Mouse (Mus musculus) frontal cortex, postnatal 36 days (tissue): Measurements from ENCODE around the gene Slc24a1.
"Not testable (repeated sequence)": the region's sequence is repeated elsewhere in the genome, so short reads cannot be mapped to it uniquely, and the experiment has no call there.

ENCODE experiments used
- DNase-seq, 2 experiments: peaks; one replicate each; pipeline ENCODE4 v3.0.0; 2022; ENCODE audit warnings: low spot score in 2 of 2

Slc24a1 gene

DNA sequence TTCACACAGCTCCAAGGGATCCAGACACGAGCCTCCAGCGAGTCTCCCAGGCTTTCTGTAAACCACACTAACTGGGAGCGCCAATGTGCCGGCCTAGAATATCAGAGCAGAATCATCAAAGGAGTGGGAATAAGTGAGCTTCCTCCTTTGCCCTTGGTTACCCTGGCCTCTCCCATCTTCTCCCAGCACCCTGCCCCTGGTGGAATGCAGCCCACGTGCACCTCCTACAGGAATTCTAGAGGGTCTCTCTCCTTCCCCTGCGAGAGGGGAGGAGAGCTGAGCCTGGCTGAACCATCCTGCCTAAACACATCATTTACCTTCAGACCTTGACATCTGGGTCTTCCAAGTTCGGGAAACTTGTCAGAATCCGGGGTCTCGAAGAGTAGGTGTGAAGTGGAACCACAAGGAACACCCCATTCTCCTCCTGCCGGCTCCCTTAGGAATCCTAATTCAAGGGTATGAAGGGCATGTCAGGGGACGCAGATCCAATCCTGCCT, at the start of gene Slc24a1:
Slc24a1 (minus strand) TSS at position 447 of the 497 bp plus-strand sequence.
- no peak for DNase-seq

DNA sequence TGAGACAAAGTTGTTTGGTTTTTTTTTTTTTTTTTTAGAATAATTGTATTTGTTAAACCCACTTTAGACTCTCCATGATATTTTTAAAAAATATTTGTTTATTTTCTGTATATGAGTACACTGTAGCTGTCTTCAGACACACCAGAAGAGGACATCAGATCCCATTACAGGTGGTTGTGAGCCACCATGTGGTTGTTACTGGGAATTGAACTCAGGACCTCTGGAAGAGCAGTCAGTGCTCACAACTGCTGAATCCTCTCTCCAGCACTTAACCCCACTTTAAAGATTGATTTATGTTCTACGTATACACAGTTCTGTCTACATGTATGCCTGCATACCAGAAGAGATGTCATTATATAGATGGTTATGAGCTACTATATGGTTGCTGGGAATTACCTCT, 44.1 kb upstream of the Slc24a1 start:
- DNase-seq = not testable (repeated sequence)

DNA sequence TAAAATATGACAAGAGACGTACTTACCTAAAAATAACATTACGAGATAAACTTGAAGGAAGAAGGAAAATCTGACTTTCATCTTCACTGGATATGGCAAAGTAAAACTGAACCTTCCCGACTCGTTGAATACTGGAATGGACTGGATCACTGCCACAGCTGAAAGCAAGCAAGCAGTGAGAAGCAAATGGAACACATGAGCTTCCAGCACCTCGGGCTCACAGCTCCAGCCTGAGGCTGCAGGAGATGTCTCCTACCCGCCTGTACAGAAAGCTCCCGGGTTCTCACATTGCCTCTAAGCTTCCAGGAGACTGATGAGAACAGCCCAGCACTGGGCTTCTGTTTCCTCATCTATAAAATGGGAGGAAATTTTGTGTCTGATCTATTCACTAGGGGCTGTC, 38.9 kb upstream of the Slc24a1 start:
- peak in 1 of 2 experiments; percentile 22 for DNase-seq

DNA sequence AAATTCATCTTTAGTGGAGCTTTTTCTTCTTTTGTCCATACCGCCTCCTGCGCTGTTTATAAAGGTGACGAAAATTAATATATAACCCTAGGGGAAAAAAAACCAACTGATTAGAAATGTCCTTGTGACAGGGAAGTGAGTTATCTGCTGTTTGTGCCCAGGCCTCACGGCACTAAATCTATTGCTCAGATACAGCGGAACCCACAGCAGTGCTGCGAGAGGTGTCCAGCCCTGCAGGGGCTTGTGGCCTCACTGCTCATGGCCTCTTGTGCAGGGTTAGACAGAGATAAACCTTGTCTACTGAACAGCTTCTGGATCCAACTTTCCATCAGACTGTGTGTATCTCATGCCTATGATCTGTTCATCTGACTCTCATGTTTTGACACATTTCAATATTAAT, 37.0 kb upstream of the Slc24a1 start:
- DNase-seq = no peak

DNA sequence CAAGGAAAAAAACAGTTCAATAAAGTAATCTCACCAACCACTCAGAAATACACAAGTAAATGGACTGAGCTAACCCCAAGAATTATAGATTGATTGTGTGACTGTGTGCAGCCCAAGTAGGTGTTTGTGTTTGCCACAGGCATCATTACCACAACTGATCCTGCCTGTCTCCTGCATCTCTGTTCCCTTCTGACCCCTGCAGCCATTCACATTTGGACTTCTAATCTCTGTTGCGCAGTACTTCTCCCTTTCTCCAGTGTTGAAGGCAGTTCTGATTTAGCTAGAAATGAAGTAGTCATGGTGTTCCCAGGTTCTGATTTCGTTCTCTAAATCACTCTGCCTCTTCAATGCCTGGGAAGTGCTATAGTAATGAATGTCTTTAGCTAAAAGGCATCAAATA, 36.2 kb upstream of the Slc24a1 start:
- DNase-seq = no peak

DNA sequence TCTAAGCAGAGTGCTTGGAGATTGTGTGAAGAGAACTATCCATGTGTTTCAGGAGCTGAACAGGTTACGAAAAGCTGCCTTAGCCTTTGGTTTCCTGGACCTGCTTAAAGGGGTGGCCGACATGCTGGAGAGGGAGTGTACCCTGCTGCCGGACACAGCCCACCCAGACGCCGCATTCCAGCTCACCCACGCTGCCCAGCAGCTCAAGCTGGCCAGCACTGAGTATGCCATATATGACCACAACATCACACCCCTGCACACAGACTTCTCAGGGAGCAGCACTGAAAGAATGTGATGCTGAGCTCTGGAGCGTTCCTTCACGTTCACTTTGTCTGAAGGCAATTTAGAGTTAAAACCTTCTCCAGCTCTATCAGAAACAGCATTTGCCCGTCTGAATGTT, 34.4 kb upstream of the Slc24a1 start:
- peak in 1 of 2 experiments; percentile 25 for DNase-seq

DNA sequence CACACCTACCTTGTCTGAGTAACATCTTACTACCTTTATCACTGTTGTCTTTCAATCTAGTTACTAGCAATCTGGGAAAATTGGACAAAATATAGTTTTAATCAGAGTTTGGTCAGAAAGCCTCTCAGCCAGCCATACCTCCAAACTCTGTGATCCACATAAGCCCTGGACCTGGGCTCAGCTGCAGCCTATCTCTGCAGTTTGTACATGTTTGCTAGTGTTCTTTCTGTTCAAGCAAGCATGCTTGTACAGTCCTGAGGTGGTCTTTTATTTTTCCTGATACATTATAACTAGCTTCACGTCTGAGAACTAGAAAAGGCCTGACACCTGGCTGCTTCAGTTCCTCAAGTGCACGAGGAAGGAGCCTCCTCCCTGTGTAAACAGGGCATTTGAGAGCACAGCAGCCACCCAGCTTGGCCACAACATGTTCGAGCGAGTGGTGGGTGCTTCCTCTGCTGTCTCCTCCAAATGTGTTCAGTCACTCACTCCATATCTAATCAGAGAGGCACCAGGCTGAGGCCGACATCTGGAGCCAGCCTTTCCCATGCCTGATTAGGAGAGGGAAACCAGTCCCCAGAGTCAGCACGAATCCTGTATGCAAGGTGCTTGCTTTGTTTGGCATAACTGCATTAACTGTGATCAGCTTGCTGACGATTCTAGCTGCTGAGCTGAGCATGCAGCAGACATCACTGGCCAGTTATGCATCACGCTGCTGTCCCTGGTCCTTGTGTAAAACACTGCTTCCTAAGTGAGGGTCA, 33.8 kb upstream of the Slc24a1 start:
- no peak for DNase-seq

DNA sequence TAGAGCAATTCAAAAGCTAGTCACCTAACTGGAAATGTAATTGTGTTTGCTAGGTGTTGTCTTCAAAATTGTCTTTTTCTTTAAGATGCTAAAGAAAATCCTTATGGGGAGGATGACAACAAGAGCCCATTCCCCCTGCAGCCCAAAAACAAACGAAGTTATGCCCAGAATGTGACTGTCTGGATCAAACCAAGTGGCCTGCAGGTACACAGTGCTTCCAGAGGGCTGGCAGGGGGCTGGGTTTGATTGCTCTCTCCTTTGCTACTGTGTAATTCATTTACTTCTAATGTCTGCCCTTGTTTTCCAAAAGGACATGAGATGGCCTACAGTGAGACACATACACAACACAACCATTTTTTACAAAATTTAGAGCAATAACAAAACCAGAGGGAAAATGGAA, 30.5 kb upstream of the Slc24a1 start:
- no peak for DNase-seq

DNA sequence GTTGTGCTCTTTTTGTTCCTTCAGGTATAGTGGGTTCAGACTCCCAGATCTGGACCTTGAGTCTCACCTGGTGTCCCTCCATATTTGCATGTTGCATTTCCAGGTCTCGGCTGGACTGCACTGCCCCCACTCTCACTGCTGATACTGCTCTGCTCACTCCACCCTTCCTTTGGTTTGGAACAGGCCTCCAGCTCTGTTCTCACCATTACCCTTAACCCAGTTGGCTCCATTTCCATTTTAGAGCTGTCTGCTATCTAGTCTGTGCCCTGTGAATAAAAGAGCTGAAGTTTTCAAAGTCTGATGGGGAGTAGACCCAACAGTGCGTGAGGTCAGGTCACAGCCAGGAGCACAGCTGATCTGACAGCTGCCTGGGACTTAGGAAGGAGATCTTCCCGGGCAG, 29.1 kb upstream of the Slc24a1 start:
- DNase-seq = no peak

DNA sequence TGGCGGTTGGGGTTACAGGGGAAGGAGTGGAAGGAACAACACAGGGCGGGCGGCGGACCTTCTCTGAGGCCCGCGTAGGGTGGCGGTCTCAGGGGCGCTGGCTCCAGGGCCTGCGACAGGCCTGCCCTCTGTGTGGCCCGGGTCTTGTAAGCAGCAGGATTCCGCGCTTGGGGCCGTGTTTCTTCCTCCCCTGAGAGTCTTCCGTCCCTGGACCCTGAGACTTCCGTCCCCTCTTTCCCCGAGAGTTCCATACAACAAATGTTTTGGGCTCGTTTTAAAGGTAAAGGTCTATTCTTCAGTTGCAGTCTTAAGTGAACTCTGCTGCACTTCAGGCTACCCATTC, 9.5 kb upstream of the Slc24a1 start:
- DNase-seq = no peak

DNA sequence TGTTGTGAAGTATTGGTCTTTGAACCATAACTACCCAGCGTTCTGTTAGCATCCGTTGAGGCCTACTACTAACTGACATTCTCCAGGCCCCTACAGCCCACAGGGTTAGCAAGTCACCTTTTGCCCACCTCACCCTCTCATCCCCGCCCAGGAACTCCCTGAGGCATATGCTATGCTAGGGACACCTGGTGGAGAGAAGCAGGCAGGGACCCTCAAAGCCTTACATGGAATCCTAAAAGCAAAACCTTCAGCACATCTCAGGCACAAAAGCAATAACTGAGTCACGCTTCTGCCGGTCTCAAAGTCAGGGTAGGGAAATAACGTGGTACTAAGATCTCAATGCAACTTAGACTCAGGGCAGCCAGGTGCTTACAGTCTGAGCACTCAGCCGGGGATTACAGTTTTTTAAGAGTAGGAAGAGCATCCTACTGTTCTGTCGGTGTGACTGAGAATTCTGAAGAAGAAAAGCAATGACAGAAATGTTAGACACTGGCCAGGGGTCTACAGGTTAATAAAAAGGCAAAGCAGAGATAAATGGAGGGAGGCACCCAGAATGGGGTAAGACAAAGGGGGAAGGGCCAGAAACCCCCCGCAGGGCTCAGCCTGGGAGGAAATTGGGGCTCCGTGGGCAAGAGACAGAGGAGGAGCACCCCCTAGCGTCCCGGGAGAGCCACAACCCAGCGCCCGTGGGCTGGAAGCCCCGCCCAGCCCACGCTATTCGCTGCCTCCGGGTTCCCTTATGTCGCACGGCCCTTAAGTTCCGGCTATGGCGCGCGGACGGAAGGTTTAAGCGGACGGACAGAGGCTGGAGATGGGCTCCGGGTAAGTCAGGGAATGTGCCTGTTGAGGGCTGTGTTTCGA, 8.9 kb upstream of the Slc24a1 start, which contains the start of gene Ints14:
Ints14 (plus strand) TSS at position 789 of the 861 bp plus-strand sequence.
- peak; percentile 97 for DNase-seq

DNA sequence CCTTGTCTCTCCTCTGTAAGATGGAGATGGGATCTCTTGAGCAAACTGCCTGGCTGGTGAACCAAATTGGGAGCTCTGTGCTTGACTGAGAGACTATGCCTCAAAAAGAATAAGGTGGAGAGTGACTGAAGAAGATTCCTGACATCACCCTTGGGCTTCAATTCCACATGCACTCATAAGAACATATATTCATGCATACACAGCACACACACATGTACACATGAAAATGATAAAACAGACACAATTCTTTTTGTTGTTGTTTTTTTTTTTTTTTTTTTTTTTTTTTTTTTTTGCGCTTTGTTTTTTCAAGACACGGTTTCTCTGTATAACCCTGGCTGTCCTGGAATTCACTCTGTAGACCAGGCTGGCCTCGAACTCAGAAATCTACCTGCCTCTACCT, 5.9 kb upstream of the Slc24a1 start:
- DNase-seq = no peak

DNA sequence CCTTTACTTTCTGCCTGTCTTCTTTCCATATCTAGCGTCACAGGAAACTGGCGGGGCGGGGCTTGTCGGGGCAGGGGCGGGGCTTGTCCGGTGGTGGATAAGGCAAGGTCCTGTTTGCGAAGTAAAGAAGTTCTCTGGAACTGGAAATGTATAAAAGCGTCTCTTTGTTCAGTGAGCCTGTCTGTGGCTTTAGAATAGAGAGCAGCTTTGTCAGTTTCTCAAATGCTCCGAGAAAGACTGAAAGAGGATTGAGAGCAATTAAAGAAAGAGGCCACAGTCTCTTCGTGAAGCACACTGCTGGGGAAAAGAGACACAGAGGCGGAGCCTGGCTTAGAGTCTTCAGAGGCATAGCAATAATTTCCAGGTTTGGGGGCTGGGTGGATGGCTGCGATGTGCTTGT, 4.9 kb upstream of the Slc24a1 start:
- peak; percentile 11 to 17 for DNase-seq

DNA sequence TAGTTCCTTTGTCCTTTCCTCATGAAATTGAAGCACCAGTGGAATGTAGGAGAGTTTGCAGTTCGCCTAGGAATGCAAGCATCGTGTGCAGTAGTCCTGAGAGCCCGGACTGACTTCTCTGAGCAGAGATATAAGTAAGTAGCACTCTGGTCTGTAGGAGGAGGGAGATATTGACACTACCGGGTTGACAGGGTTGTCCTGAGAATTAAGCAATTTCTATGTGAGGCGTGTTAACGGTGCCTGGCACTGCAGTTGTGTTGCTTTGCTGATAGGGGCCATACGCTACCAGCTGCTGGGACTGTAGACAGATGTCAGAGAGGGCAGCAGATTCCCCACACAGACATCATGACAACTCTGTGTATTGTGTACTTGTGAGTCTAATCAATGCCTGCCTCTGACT, 1.8 kb upstream of the Slc24a1 start:
- DNase-seq = no peak

DNA sequence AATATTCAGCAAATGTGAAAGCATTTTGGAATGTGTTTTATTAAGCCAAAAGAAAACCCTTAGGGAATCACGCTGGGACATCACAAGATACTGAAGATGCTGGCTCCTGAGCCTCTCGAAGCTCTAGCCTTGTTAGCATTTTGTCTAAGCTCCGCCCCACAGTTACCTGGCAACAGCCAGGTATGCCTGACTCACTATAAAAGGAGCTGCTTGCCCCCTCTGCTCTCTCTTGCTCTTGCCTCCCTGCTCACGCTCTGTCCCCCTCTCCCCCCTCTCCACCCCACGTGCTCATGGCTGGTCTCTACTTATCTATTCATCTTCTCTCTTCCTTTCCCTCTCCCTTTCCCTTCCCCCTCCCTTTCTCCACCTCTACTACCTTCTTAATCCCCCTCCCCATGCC, 648 bp upstream of the Slc24a1 start:
- DNase-seq = no peak

DNA sequence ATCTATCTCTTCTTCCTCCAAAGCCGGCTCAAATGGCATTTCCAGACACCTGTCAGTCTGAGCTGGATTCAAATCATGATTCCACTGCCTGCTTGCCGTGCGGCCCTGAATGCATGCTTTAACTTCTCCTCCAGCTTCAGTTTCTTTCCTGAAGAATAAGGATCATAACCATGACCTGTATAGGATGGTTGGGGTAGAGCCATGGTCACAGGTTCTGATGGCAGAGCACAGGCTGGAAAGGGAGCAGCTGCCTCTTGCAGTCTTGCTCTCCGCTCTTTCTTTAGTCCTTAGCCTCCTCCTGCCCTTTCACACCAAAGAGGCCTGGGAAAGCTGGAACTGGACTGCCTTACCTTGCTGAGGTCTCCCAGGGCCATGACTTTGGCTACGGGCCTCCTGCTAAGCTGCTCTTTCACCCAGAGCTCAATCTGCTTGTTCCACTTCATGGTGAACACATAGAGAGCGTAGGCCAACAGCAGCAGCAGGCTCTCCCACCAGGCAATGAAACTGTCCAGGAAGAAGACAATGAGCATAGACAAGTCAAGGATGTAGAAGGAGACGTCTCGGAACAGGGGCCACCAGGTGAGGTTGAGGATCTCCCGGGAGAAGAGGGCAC, 3.8 kb downstream of the Slc24a1 start:
- no peak for DNase-seq

DNA sequence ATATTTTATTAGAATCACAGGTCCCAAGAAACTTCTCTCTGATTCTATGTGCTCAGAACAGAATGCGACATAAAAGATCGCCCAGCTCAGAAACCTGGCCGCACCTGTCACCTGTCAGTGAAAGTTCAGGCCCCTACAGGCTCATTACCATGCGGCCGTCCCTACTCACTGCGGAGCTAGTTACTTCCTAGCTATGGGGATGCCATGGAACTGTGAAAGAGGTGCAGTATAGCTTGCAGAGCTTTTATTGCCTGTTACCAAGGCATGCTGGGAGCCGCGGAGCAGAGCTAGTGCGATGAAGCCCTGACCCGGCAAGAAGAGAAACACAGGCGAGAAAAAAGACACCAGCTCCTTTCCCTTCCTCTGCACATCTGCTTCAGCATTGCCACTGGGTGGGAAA, 7.4 kb downstream of the Slc24a1 start:
- DNase-seq = no peak

DNA sequence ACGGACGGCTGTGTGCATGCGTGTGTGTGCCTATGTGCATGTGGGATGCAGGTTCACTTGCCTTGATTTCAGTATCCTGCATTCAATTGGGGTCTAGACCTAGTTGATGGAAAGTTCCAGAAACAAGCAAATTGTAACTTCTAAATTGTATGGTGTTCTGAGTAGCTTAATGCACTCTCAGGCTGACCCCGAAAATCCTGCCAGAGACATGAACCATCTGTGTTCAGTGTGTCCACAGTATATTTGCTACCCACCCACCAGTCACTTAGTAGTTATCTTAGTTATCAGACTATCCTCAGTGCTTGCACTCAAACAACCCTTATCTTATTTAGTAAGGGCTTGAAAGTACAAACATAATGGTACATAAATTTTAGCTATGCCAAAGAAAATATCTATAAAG, 9.8 kb downstream of the Slc24a1 start:
- DNase-seq = no peak

DNA sequence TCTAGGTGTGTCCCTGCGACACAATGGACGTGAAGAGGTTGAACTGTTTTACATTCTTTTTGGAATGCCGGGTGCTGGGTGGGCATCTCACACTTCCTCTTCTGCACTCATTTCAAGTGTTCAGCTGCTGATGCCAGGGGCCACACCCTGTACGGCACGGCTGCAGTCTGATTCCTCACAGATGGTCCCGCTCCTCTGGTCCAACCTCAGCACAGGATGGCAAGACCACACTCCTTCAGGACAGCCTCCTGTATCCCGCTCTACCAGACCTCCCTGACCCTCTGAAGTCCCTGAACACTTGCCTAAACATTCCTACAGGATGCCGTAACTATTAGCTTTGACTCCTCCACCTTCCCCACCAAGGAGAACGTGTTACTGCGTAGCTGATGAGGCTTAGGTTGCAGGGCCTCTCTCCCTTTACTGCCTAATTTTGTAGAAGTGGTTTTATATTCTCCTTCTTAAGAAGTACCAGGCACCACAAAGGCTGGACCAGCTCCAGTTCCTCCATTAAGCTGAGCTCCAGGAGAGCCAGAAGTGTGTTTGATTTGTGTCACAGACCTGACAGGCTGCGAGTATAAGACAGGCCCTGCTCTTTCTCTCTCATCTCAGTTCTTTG, 10.6 kb downstream of the Slc24a1 start:
- DNase-seq = no peak

DNA sequence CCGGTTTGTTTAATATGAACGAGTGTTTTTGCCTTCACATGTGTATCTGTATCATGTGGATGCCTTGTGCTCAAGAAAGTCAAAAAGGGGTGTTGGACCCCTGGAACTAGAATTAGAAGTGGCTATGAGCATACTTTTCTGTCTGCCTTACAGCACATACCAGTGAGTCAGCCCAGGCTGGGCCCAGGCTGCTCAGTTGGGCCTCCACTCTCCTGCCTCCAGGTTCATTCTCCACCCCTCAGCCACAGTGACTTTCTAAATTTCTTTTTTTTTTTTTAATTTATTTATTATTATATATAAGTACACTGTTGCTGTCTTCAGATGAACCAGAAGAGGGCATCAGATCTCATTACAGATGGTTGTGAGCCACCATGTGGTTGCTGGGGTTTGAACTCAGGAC, 11.6 kb downstream of the Slc24a1 start:
- DNase-seq = no peak

DNA sequence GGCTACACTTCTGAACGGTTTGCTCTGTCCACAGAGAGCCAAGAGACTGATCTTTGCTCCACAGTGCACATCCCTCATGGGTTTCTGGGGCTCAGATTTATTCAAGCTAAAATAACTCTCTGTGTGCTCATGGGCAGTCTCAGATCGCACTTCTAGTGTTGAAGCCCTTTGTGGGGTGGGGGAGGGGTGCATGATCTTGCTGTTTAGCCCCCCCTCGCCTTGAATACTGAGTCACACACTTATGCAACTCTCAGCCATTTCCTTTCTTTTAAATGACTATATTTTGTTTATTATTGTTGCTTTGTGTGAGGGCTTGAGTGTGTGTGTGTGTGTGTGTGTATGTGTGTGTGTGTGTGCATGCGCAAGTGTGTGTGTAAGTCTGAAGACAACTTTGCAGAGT, 12.1 kb downstream of the Slc24a1 start:
- DNase-seq = no peak

DNA sequence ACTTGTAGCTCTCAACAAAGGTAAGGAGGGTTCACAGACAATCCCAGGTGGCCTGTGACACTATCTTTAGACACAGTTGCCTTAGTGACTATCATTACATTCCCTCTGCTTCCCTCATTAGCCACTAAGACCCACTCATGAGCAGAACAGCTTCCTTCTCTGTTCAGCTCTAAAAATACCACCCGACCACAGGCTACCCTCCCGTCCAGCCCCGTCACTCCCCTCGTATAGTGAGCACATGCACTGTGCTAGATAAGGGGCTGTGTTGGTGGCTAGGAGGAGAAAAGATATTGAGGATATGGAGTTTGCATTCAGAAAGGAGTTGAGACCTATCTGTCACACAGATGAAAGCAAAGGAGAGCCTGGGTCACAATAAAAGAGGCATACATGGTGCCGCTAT, 12.9 kb downstream of the Slc24a1 start:
- DNase-seq = no peak
